Mouse (Mus musculus) heart, postnatal 4 days (tissue): Measurements from ENCODE around the gene Col4a1. TPM values are rescaled to one million over a fixed set of nuclear protein-coding genes. Genes with fewer than 3 reads are reported as not detected.
A peak's percentile ranks its signal among the peaks of the same experiment; 100 is the strongest.

Source experiments
- DNase-seq: peaks from one replicate; pipeline ENCODE4 v3.0.0; 2021
- total RNA-seq, 2 experiments: library from RNA; stranded (reverse); gene quantifications; 2 replicates each; pipeline ENCODE4 v1.2.3; 2021

Col4a1 gene
- total RNA-seq, result 1,000 to 10,000 TPM; 1,026 to 1,084 TPM

DNA sequence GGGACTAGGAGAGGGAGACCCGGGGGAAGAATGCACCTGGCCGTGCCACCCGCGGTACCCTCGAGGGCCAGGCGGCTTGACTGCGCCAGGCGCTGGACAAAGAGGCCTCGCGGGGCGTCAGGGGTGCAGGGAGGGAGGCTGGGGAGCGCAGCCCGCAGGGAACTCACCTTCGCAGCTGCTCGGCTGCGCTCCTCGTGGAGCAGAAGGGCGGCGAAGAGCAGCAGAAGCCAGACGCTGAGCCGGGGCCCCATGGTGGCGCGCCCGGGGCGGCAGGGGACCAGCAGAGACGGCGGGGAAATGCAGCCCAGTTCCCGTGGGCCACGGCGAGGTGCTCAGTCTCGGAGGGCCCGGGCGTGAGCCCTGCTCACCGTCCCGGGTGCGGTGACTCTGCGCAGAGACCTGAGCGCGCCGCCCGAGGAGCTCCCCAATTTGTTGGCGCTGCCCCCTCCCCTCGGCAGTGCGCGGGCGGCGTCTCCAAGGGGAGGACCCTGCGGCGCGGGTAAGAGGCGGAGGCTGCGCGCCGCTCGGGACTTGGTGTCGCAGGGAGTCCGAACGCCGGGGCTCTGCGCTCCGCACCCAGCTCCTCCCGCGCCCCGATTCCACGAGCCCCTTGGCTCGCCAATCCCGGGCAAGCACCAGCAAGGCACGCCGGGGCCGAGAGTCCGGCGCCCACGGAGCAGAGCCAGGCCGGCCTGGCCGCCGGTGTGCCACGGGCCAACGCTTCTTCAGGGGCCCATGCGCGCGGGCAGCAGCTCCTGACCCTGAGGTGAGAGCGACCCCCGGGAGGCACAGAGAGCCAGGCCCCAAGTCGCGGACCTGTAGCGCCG, at the start of gene Col4a1, which contains the start of gene Col4a2:
Gene Col4a1 (minus strand): TSS at position 478 of the 827 bp plus-strand sequence.
Gene Col4a2 (plus strand): TSS at position 457 of the 827 bp plus-strand sequence.
- peak; percentile 88 for DNase-seq

DNA sequence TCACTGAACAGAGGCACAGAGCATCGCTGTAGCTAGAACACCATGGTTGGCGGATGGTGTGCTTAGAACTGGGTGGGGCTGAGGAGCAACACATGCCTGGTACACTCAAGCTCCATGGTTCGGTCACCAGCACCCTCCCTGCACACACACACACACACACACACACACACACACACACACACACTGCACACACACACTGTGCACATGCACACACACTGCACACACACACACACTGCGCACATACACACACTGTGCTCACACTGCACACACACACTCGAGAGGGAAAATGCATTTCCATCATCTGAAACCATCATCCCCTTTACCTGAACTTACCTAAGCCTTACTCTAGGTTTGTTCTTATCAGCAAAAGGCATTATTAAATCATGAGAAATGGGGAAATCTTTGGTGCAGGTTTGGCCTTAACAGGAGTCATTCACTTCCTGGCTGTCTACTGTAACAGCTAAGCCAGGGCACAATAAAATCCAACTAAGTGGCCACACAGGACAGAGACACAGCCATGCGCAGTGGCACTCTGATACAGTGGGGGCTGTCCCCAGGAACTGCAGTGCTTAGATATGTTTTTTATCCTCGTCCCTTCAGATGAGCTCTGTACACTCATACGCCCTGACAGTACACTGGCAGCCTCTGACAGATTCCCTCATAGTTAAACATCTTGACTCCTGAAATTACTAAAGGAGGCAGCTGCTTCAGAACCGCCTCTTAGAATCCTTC, 49.1 kb upstream of the Col4a1 start:
- no peak for DNase-seq

DNA sequence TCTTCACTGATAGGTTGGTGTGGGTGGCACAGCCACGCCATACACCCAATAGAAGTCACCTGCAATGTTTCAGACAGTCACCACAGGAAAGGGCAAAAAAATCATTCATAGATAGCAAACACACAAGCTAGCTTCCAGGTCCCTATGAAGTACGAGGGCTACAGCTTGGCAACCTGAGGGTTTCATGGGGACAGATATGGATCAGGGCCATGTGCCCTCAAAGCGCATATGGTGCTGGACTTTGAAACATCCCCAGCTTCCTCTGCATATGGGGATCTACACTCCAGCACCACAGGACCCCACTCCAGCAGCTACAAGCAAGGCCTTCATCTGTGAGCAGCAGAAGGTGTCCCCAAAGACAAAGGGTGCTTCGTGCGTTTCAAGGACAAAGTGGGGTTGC, 47.2 kb upstream of the Col4a1 start:
- no peak for DNase-seq

DNA sequence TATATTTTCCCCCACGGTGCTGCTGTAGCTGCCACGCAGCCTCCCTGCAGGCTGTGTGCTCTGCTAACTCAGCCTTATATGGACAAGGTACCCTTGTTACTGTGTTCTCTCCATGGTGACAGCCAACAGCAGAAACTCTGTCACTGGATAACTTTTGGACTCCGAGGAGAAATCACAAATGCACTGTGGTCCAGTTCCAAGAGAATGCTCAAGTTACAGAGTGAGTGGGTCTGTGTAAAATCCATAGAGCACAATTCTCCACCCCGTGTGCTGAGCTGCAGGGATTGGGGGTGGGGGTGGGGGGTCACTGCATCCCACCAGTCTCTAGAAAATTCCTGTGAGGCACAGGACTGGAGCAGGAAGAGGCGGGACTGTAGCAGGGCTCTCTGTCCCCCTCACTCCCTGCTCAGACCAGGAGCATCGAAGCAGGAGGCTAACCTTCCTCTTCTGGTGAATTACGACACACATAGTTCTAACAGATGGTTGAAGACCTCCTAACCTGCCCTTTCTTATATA, 45.4 kb upstream of the Col4a1 start:
- DNase-seq, result no peak

DNA sequence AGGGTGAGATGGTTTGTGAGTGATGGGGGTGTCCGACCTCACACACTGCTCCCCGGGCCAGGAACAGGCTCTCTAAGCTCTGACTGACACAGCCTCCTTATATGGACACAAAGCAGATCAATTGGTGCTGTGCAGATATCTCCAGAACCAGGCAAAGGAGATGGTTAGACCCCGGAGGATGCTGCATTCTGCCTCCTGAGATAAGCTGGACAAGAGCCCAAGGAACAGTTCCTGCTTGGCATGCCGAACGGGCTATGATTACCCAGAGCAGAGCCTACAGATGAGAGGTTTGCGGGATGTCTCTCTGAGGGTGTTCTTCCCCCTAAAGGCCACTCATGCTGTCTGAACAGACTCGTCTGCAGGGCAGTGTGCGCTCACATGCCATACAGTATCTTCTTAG, 44.1 kb upstream of the Col4a1 start:
- no peak for DNase-seq

DNA sequence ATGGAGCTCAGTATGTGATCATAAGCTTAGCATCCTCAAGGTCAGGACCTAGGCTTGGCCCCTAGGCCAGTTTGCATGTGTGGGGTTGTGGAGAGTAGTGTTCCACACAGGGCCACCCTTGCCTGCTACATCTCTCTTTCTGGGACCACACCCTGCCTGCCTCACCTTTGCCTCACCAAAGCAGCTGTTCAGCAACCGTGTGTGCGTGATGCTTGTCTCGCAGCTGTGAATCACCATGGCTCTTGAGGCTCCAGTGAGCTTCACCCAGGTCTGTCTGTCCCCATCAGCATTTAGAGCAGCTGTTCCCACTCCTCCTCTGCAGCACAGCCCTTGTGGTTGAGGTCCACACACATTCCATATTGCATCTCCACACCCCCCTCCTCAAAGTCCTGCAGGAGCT, 43.3 kb upstream of the Col4a1 start:
- no peak for DNase-seq

DNA sequence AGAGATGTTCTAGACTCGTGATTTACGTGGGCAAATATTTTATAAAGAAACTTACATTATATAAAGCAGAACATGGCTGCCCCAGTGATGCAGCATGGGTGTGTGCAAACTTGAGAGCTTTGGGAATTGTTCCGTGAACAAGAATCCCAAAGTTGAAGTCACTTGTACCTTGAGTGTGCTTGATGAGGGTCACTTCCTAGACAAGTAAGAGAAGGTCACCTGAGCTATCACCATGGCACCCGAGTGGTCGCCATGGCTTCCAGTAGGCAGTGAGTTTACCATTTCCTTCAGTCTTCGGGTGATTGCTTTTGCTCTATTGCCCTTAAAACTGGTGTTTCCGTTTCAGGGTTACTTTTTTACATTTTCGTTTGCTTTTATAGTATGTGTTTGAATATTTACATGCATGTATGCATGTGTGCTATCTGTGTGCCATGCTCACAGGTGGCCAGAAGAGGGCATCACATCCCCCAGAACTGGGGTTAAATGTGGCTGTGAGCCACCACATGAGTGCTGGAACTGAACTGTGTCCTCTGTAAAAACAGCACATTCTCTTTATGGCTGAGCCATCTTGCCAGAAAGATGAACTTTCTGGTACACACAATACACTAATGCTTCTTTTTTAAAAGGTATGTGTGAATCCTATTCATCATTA, 42.3 kb upstream of the Col4a1 start:
- DNase-seq, result no peak

DNA sequence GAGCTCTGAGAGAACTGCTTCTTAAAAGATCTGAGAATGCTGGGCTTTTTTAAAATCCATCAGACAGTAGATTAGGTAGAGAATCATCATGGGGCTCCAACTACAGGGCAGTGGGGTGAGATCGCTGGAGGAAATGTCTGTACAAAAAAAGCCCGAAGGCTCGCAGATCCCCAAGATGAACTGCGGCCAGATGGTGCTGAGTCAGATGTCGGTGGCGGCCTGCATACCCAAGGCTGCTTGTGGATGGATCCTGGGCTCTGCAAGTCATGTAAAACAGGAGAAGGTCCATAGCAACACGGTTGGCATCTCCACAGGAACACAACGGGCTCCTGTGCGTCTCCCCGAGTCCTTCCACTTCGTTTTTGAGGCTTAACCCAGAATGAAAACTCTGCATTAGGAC, 39.9 kb upstream of the Col4a1 start:
- no peak for DNase-seq

DNA sequence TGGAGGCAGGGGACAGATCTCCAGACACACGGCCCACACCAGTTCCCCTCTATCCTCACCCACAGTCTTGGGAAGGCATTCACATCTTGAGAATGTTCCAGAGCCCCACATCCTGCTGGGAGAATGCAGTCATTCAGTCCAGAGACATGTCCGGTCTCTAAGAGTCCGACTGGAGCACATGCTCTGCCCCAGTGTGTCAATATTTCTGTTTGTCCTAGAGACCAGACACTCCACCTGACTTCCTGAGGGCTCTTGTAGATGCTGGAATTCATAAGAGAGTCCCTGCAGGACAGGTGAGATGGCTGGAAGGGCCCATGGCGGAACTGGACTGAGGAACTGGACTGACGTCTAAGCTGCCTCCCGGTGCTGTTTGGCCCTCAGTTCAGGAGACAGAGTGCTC, 38.7 kb upstream of the Col4a1 start:
- DNase-seq, result no peak

DNA sequence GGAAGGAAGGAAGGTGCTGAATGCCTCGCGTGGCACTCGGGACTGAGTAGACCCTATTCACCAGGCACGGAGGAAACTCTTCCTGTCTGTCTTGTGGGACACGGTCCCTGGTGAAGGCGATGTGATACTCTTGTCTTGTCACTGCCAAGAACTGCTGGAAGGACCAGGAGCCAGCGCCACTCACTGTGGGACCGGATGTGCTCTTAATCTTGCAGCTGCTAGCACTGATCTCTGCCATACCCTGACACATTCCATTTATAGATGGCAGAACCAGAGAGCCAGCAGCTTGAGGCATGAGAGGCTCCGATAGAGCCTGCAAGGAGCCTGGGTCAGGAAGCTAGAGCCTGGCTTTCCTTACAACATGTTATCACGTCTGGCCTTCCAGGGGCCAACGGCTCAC, 36.0 kb upstream of the Col4a1 start:
- peak; percentile 43 for DNase-seq

DNA sequence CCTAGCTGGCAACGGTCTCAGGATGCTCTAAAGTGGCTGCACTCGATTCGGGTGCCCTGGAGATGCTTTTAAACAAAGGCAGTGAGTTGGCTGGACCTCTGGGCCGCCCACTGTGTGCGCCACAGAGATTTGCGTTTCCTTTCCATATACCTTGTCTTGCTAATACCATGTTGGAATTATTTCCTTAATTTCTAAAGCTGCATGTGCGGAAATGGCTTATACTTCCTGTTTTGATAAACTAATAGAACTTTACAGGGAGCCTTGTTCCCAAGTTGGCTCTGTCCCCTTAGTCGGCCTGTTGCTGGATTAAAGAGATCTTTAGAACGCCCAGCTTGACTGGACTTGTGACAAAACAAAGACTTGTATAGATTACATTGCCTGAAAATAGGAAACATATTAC, 35.1 kb upstream of the Col4a1 start:
- no peak for DNase-seq

DNA sequence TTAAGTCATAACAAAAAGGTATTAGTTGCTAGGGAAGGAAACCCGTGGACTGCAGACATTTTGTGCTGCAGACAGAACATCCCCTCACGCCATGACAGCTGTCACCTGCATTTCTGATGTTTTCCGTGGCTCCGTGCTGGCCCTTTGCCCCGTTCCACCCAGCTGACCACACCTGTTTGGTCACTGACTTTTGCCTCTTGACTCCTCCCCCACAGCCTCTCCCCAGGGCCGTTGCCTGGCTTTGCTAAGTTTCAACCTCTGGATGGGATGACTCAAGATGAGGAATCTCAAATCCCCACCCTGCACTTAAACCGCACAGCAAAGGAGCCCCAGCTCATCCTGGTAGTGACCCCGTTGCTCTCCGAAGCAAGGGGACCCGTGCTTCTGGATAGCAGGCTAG, 33.6 kb upstream of the Col4a1 start:
- DNase-seq, result no peak

DNA sequence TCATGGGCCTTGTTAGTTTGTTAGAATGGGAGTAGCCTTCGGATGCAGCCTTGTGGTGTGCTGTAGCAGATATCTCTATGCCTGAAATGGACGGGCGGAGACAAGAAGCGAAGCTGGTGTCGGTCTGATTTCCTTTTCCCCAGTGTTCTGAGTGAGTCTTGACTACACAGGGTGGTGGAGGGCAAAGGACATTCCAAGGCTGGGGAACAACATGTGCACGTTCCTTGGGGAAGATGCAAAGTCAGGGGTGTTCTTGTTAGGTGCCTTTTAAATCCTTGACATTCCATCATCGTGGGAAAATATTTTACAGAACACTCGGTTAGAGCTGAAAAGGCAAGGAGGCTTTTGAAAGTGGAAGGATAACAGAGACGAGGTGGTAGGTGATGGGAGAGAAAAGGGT, 31.8 kb upstream of the Col4a1 start:
- no peak for DNase-seq

DNA sequence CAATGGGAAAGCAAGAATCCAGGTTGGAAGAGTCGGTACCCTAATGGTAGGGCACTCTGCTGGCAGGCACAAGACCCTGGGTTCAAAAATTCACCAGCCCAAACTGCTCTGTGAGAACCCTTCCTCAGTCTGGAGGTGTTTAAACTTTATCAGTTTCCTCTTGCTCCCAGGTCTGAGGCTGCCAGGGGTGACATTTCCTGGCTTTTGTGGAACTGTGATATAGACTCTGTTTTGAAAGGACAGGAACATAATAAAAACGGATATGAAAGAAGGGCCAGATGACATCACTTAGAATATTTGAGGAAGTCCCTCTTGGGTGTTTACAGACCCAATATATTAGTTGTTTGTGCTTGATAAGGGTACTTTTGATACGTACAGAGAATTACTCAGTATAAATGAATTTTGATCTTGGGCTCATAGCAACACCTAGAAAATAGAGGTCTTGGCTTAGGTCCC, 28.5 kb upstream of the Col4a1 start:
- DNase-seq, result no peak

DNA sequence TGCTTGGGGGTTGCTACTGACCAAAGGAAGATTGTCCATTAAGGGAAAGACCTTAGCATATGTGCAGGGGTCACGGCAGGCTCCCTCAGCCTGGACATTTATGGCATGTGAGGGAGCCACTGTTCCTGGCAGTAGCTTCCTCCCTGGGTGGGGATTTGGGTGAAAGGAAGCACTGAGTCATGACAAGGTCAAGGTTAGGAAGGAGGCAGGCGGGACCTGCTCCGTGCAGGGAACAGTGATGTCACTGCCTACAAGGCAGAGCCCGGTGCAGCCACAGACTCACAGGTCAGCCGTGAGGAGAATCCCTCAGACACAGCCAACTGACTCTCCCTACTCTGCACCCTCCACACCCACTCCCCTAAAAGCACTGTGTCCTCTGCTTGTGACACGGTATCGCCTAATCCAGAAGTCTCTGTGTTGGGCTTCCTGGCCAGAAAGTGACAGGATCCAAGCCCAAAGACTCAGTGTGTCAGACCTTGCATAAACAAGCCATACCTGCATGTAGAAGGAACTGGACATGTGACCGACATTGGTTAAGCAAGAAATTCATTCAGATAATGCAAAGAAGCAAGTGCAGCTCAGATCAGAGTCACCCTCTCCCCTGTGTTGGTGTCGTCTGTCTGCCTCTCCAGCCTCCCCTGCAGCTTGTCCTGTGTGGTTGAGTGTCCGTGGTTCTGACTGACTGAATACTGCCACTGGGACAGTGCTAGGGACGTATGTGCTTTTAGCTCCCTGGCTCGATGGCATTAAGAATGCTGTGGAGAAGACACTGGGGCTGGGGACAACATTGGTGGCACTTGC, 27.9 kb upstream of the Col4a1 start:
- peak; percentile 55 for DNase-seq

DNA sequence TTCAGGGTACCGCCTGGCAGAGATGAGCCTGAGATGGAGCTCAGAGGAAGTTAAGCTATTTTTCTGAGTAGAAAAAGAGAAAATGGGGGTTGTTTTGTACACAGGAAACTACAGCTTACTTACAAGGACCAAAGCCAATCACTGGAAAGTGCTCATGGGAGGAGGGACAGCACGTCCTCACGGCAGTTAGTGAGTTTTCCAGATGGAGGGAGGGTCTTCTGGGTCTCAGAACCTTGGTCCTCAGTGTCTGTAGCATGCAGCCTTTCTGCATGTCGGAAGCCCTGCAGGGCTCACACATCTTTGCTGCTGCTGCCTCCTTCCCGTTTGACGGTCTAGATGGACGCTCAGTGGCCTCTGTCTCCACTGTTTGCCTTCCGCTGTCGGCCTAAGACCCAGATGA, 25.9 kb upstream of the Col4a1 start:
- DNase-seq, result no peak

DNA sequence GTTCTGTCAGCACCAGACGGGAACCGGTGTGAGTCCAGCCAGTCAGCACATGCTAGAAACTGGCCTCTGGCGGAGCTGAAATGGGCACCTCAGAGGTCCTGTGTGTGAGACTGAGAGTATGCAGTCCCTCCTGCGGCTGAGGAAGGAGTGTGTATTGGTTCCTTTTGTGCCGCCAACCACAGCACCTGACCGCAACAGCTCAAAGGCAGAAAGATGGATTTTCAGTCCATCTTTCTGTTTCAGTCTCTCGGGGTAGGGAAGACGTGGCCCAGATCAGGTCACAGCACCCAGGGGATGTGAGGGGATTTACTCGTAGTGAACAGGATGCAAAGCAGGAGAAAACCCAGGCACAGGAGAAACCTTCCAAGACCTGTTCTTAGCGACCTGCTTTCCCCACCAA, 25.0 kb upstream of the Col4a1 start:
- no peak for DNase-seq

DNA sequence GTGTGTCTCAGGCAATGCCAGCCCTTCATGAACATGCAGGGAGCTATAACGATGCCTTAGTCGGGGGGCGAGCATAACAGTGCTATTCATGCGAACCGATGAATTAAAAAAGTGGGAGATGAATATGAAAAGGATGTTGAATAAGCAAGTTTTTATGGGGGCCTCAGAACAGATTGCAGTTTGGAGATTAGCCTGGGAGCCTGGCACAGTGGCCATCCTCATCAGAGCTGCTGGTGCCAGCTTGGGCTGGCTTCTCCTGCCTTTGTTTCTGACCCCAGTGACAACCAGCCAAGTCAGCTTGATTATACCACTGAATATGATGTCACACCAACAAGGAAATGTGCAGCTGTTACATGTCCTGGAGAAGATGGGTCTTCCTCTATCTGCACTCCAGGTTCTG, 23.7 kb upstream of the Col4a1 start:
- DNase-seq, result no peak

DNA sequence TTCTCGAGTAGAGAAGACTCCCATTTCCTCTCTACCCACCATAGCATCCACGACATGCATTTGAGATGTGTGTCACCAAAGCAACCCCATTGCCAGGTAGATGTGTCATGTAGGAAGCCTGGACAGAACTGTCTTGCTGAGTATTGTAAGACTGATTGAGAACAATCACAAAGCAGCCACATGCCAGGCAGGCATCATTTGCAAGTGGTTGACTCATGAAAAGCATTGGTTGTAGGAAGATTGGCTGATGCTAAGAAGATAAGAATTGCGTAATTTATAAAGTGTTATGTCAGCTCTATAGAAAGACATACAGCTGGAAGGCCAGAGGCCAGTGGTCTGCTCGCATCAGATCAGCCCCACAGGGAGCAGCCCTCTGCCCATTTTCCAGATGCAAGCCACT, 22.6 kb upstream of the Col4a1 start:
- no peak for DNase-seq

DNA sequence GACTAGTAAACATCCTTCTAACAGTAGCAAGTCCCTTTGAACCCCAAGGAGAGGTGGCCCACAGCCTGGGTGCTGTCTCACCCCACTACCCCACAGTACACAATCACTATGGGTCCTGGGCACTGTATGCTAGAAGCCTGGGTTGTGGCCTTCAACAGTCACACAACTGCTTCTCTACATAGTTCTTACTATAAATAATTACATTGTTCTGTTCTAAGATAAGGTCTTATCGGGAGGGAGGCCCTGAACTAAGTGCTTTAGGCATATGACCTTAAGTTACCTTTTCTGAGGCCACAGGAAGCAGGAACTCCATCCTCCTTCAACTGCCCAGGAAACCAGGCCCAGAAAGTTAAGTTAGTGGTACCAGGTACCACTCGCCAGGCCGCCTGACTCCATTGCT, 21.9 kb upstream of the Col4a1 start:
- no peak for DNase-seq

DNA sequence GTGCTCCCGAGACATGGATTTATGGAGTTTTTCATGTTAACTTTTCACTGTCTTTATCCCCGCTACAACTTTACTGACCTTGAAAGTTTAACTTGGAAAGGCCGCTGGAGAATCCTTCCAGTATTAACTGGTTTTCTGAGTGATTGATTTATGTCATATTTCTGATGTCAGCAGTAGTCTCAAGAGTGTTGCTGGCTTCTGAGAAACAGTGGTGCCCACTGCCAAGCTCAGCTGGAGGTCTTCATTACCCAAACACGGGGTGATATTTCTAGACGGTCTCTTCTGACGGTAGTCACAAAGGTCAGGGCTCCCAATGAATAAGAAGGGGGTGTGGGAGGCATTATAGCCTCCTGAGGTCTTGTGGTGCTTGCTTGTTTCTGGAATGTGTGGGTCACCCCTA, 21.1 kb upstream of the Col4a1 start:
- DNase-seq, result no peak

DNA sequence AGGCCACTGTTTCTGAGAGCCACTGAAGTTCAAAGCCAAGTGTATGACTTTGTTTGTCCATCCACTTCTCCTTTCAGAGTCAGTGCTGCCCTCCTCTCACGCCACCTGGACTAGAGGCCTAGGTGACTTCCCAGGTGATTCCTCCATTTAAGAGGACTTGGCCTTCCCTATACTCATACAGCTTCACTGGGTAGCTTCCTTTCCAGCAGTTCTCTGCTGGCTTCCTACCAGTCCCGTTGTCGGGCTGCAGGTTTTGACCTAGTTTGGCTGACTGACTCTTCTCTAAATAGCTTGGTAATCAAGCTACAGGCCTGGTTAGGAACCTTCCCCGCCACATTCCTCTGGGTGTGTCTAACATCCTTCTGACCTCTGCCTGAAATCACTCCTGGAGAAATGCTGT, 18.9 kb upstream of the Col4a1 start:
- DNase-seq, result peak; percentile 71
